Comparison of ENCODE assay signal across 23 mouse cellular contexts in the genomic region with DNA sequence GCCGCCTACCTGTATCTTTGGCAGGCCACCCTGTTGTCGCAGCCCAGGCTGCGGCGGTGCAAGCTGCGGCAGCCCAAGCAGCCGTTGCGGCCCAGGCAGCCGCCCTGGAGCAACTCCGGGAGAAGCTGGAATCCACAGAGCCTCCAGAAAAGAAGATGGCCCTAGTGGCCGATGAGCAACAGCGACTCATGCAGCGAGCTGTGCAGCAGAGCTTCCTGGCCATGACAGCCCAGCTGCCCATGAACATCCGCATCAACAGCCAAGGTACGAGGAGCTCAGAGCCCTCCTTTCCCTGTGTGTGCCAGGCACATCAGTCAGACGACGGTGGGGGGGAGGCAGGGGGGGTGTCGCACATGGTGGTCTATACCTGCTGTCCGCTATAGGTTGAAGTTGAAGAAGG. TPM values are rescaled to one million over a fixed set of nuclear protein-coding genes. Genes with fewer than 3 reads are reported as not detected.
DNase-seq lines count a peak whose midpoint lies in the region; ATAC-seq and TF ChIP-seq lines count a peak whose summit lies in the region.
"Had no signal": no experiment of that assay in that cellular context is flagged by ENCODE, and none has a peak within 500 bp of the region (broad histone marks: within the 10 kb centered on the region; RNA-seq: fewer than 3 reads in every experiment).

No protein-coding gene starts in this region.

- TF ChIP-seq EP300 in lung, postnatal 0 days (IDR thresholded peaks at IDR 0.05), result no peak

- H3K9ac ChIP-seq in forebrain, embryonic 11.5 days (ENCODE audit: low read length), result no peak overlapping the region
- H3K9ac ChIP-seq in forebrain, embryonic 12.5 days, result no peak overlapping the region
- no peak overlapping the region for H3K9ac ChIP-seq in lung, postnatal 0 days (replicated peaks; ENCODE audit: low read depth)
- H3K9ac ChIP-seq: embryonic facial prominence, embryonic 12.5 days; forebrain, postnatal 0 days had no signal

- no peak for TF ChIP-seq CTCF in E14TG2a.4 (conservative IDR thresholded peaks at IDR 0.05; ENCODE audit: low read length)
- TF ChIP-seq CTCF in lung, postnatal 0 days (IDR thresholded peaks at IDR 0.05), result no peak

- no peak overlapping the region for H3K4me2 ChIP-seq in forebrain, embryonic 11.5 days (ENCODE audit: low read depth, low read length, severe bottlenecking)
- H3K4me2 ChIP-seq in forebrain, embryonic 12.5 days, result no peak overlapping the region
- H3K4me2 ChIP-seq in lung, postnatal 0 days (replicated peaks; ENCODE audit: low read depth, low read length), result no peak overlapping the region
- H3K4me2 ChIP-seq: embryonic facial prominence, embryonic 12.5 days had no signal

- H3K9me3 ChIP-seq in forebrain, embryonic 11.5 days (ENCODE audit: control insufficient read depth, low read length), result no peaks in the 10 kb centered on the region
- no peaks in the 10 kb centered on the region for H3K9me3 ChIP-seq in forebrain, embryonic 12.5 days
- H3K9me3 ChIP-seq in E14TG2a.4 (ENCODE audit: low read length), result no peaks in the 10 kb centered on the region
- no peaks in the 10 kb centered on the region for H3K9me3 ChIP-seq in lung, postnatal 0 days (ENCODE audit: low read length)
- H3K9me3 ChIP-seq: embryonic facial prominence, embryonic 10.5 days; embryonic facial prominence, embryonic 12.5 days had no signal

- peaks cover 14% of the 10 kb centered on the region for H3K4me1 ChIP-seq in forebrain, embryonic 11.5 days (replicated peaks; ENCODE audit: control insufficient read depth, insufficient read depth, low read length)
- H3K4me1 ChIP-seq in forebrain, embryonic 12.5 days, result peaks cover 15% of the 10 kb centered on the region
- peaks cover 47% of the 10 kb centered on the region for H3K4me1 ChIP-seq in E14TG2a.4 (replicated peaks; ENCODE audit: low read depth, low read length)
- H3K4me1 ChIP-seq in lung, postnatal 0 days (ENCODE audit: insufficient read depth, low read depth, low read length), result peaks cover 12% of the 10 kb centered on the region; the same call in 1 of the 2 replicates

- H3K27ac ChIP-seq in forebrain, embryonic 11.5 days (ENCODE audit: low read depth, low read length), result 0 out of 2 replicates have a peak overlapping the region, but pooled peaks have one; percentile 6
- H3K27ac ChIP-seq in forebrain, embryonic 12.5 days, result no peak overlapping the region
- H3K27ac ChIP-seq in lung, postnatal 0 days (ENCODE audit: low read length), result no peak overlapping the region
- H3K27ac ChIP-seq: embryonic facial prominence, embryonic 10.5 days; embryonic facial prominence, embryonic 12.5 days had no signal

- no peak overlapping the region for H3K4me3 ChIP-seq in forebrain, embryonic 11.5 days (ENCODE audit: low read depth, low read length)
- no peak overlapping the region for H3K4me3 ChIP-seq in forebrain, embryonic 12.5 days (replicated peaks)
- H3K4me3 ChIP-seq in E14TG2a.4 (replicated peaks; ENCODE audit: low read length), result peak overlapping the region; percentile 45; the same call in 1 of the 2 replicates
- H3K4me3 ChIP-seq in lung, postnatal 0 days (ENCODE audit: low read depth, low read length), result no peak overlapping the region
- H3K4me3 ChIP-seq: embryonic facial prominence, embryonic 10.5 days; embryonic facial prominence, embryonic 12.5 days had no signal

- WGBS in forebrain, embryonic 11.5 days, result 89% methylated on average over 18 of the region's 18 CpGs
- 89% methylated on average over 18 of the region's 18 CpGs for WGBS in forebrain, embryonic 12.5 days
- 88% methylated on average over 18 of the region's 18 CpGs for WGBS in lung, postnatal 0 days

- no peaks in the 10 kb centered on the region; the same call in 1 of the 2 replicates for H3K36me3 ChIP-seq in forebrain, embryonic 11.5 days (ENCODE audit: control insufficient read depth, insufficient read depth, low read length)
- peaks cover 42% of the 10 kb centered on the region for H3K36me3 ChIP-seq in forebrain, embryonic 12.5 days (replicated peaks)
- H3K36me3 ChIP-seq in E14TG2a.4 (ENCODE audit: insufficient read depth, low read length), result peaks cover 17% of the 10 kb centered on the region
- H3K36me3 ChIP-seq in lung, postnatal 0 days (ENCODE audit: insufficient read depth, low read length), result peaks cover 31% of the 10 kb centered on the region

- DNase-seq in forebrain, embryonic 11.5 days (ENCODE audit: low spot score), result no peak
- DNase-seq in 3T3-L1 (ENCODE audit: low read depth, low spot score), result peak; percentile 74
- DNase-seq in lung, postnatal 0 days (ENCODE audit: low spot score), result no peak
- DNase-seq in embryo, embryonic 11 days, result no peak
- DNase-seq: adrenal gland, adult 2 months; adrenal gland, postnatal 10 days; adrenal gland, postnatal 25 days; cerebellum, adult 11 months; cerebellum, adult 18-20 months; cerebellum, adult 8-10 months; cerebellum, adult 9-11 months; cerebellum, postnatal 14 days; cerebellum, postnatal 36 days; forebrain, postnatal 0 days had no signal

- ATAC-seq in forebrain, embryonic 11.5 days (replicated peaks; ENCODE audit: low FRiP score), result no peak
- no peak for ATAC-seq in forebrain, embryonic 12.5 days (ENCODE audit: low FRiP score)
- ATAC-seq in lung, postnatal 0 days, result no peak
- no peak for ATAC-seq in granulocyte monocyte progenitor cell, adult 5-6 weeks (replicated peaks; ENCODE audit: poor library complexity, severe bottlenecking)
- ATAC-seq: CD4-positive, CD25-positive, alpha-beta regulatory T cell, adult 4 months; forebrain, embryonic 14.5 days; forebrain, postnatal 0 days had no signal

- H3K27me3 ChIP-seq in forebrain, embryonic 11.5 days (ENCODE audit: control insufficient read depth, insufficient read depth, low read length), result no peaks in the 10 kb centered on the region
- H3K27me3 ChIP-seq in forebrain, embryonic 12.5 days, result no peaks in the 10 kb centered on the region
- no peaks in the 10 kb centered on the region for H3K27me3 ChIP-seq in E14TG2a.4 (ENCODE audit: insufficient read depth, low read length)
- H3K27me3 ChIP-seq in lung, postnatal 0 days (replicated peaks; ENCODE audit: insufficient read depth, low read length), result no peaks in the 10 kb centered on the region
- H3K27me3 ChIP-seq: CH12.LX; embryonic facial prominence, embryonic 12.5 days had no signal

RNA-seq across cellular contexts. Expression of a gene that starts 9.3 kb away (rescaled TPM):
- polyA plus RNA-seq in forebrain, embryonic 11.5 days (2014; fragmentation: Nextera tagmentation; extraction: Ambion mirVana), result 111 and 112 TPM in 2 replicates
- 94.4 and 96.0 TPM in 2 replicates for polyA plus RNA-seq in forebrain, embryonic 12.5 days (2016; fragmentation: Nextera tagmentation; extraction: Ambion mirVana)
- 32.8 and 44.2 TPM in 2 replicates for polyA plus RNA-seq in lung, postnatal 0 days (2015; fragmentation: Nextera tagmentation; extraction: Ambion mirVana)
- total RNA-seq in granulocyte monocyte progenitor cell, adult 5-6 weeks (2014; fragmentation: Nextera tagmentation), result 48.4 and 49.8 TPM in 2 replicates
- 24.6 and 28.2 TPM in 2 replicates for total RNA-seq in granulocyte monocyte progenitor cell, adult 5-6 weeks (2017)

RNA-seq across cellular contexts. Expression of a gene that starts 19.9 kb away (rescaled TPM):
- polyA plus RNA-seq in forebrain, embryonic 11.5 days (2014; fragmentation: Nextera tagmentation; extraction: Ambion mirVana), result 0.29 and 0.33 TPM in 2 replicates
- 0.46 TPM in 2 replicates for polyA plus RNA-seq in forebrain, embryonic 12.5 days (2016; fragmentation: Nextera tagmentation; extraction: Ambion mirVana)
- 0.24 and 0.32 TPM in 2 replicates for polyA plus RNA-seq in lung, postnatal 0 days (2015; fragmentation: Nextera tagmentation; extraction: Ambion mirVana)
- not detected in 2 replicates for total RNA-seq in granulocyte monocyte progenitor cell, adult 5-6 weeks (2014; fragmentation: Nextera tagmentation)
- not detected in 2 replicates for total RNA-seq in granulocyte monocyte progenitor cell, adult 5-6 weeks (2017)
- total RNA-seq: common myeloid progenitor, adult 5-6 weeks had no signal

RNA-seq across cellular contexts. Expression of a gene that starts 23.8 kb away (rescaled TPM):
- polyA plus RNA-seq in forebrain, embryonic 11.5 days (2014; fragmentation: Nextera tagmentation; extraction: Ambion mirVana), result 5.4 and 6.6 TPM in 2 replicates
- polyA plus RNA-seq in forebrain, embryonic 12.5 days (2016; fragmentation: Nextera tagmentation; extraction: Ambion mirVana), result 4.5 and 4.7 TPM in 2 replicates
- 4.8 and 7.1 TPM in 2 replicates for polyA plus RNA-seq in lung, postnatal 0 days (2015; fragmentation: Nextera tagmentation; extraction: Ambion mirVana)
- total RNA-seq in granulocyte monocyte progenitor cell, adult 5-6 weeks (2014; fragmentation: Nextera tagmentation), result 21.2 and 22.5 TPM in 2 replicates
- 32.4 and 36.7 TPM in 2 replicates for total RNA-seq in granulocyte monocyte progenitor cell, adult 5-6 weeks (2017)

RNA-seq across cellular contexts. Expression of a gene that starts 29.7 kb away (rescaled TPM):
- 135 and 145 TPM in 2 replicates for polyA plus RNA-seq in forebrain, embryonic 11.5 days (2014; fragmentation: Nextera tagmentation; extraction: Ambion mirVana)
- polyA plus RNA-seq in forebrain, embryonic 12.5 days (2016; fragmentation: Nextera tagmentation; extraction: Ambion mirVana), result 162 and 173 TPM in 2 replicates
- polyA plus RNA-seq in lung, postnatal 0 days (2015; fragmentation: Nextera tagmentation; extraction: Ambion mirVana), result 123 and 129 TPM in 2 replicates
- total RNA-seq in granulocyte monocyte progenitor cell, adult 5-6 weeks (2014; fragmentation: Nextera tagmentation), result 62.9 and 64.6 TPM in 2 replicates
- 39.1 and 40.4 TPM in 2 replicates for total RNA-seq in granulocyte monocyte progenitor cell, adult 5-6 weeks (2017)

RNA-seq across cellular contexts. Expression of a gene that starts 33.5 kb away (rescaled TPM):
- 17.8 and 18.6 TPM in 2 replicates for polyA plus RNA-seq in forebrain, embryonic 11.5 days (2014; fragmentation: Nextera tagmentation; extraction: Ambion mirVana)
- 14.7 and 19.2 TPM in 2 replicates for polyA plus RNA-seq in forebrain, embryonic 12.5 days (2016; fragmentation: Nextera tagmentation; extraction: Ambion mirVana)
- 26.7 and 27.6 TPM in 2 replicates for polyA plus RNA-seq in lung, postnatal 0 days (2015; fragmentation: Nextera tagmentation; extraction: Ambion mirVana)
- total RNA-seq in granulocyte monocyte progenitor cell, adult 5-6 weeks (2014; fragmentation: Nextera tagmentation), result 38.2 and 63.0 TPM in 2 replicates
- total RNA-seq in granulocyte monocyte progenitor cell, adult 5-6 weeks (2017), result 43.2 and 54.7 TPM in 2 replicates
